Mouse (Mus musculus) kidney, embryonic 15.5 days (tissue): ENCODE measurements around the gene Epx. TPM values are rescaled to one million over a fixed set of nuclear protein-coding genes. Genes with fewer than 3 reads are reported as not detected.

Experiments
- ATAC-seq: fragments of 200-750 bp; cut with Nextera tagmentation; replicated peaks from 2 replicates; pipeline ENCODE4 v1.8.0; 2017; ENCODE audit warnings: moderate TSS enrichment; ENCODE audit not compliant: low FRiP score
- H3K27ac ChIP-seq: fragments of 300-500 bp; sonication (generic); 2 replicates; pipeline ENCODE4 v1.5.1; 2015; ENCODE audit warnings: mild to moderate bottlenecking, inconsistent platforms
- H3K27me3 ChIP-seq: fragments of 300-500 bp; sonication (generic); 2 replicates; pipeline ENCODE4 v1.6.1; 2015; ENCODE audit warnings: inconsistent platforms
- H3K36me3 ChIP-seq: fragments of 300-500 bp; sonication (generic); 2 replicates; pipeline ENCODE4 v1.6.1; 2015; ENCODE audit warnings: inconsistent platforms
- H3K4me1 ChIP-seq: fragments of 300-500 bp; sonication (generic); 2 replicates; pipeline ENCODE4 v1.6.1; 2015; ENCODE audit warnings: inconsistent platforms
- H3K4me2 ChIP-seq: fragments of 300-500 bp; sonication (generic); 2 replicates; pipeline ENCODE4 v1.6.1; 2015; ENCODE audit warnings: moderate library complexity, mild to moderate bottlenecking, inconsistent platforms
- H3K4me3 ChIP-seq: fragments of 300-500 bp; sonication (generic); replicated peaks from 2 replicates; pipeline ENCODE4 v1.5.1; 2015; ENCODE audit warnings: mild to moderate bottlenecking, inconsistent platforms
- H3K9ac ChIP-seq: fragments of 300-500 bp; sonication (generic); 2 replicates; pipeline ENCODE4 v1.6.1; 2015; ENCODE audit warnings: mild to moderate bottlenecking, inconsistent platforms
- H3K9me3 ChIP-seq: fragments of 300-500 bp; sonication (generic); replicated peaks from 2 replicates; pipeline ENCODE4 v1.6.1; 2016; ENCODE audit warnings: inconsistent platforms
- WGBS: fragments of 180-500 bp; shearing (Covaris S2); methylation state at CpG from one replicate; pipeline ENCODE4 v1.1.7; 2015; ENCODE audit warnings: mixed read lengths; 5-methylcytosine and 5-hydroxymethylcytosine counted together
- polyA plus RNA-seq: library from polyadenylated mRNA; unstranded; fragments of >200 nt; fragmentation: Nextera tagmentation; extraction: Ambion mirVana; gene quantifications from 2 replicates; pipeline ENCODE4 v1.2.1, GENCODE M21; 2015

Gene Epx
- polyA plus RNA-seq, result 0.47 and 0.53 TPM in 2 replicates

GRCm38 (mm10) chr11:87875436-87875835, at the start of gene Epx:
Epx (minus strand) TSS chr11:87875536.
- no peak for ATAC-seq
- H3K36me3 ChIP-seq, result no peaks in the 10 kb centered on the region
- H3K4me2 ChIP-seq, result no peak within 1 kb of the TSS
- no peak within 1 kb of the TSS for H3K9ac ChIP-seq
- H3K9me3 ChIP-seq, result no peaks in the 10 kb centered on the region
- no peak within 1 kb of the TSS for H3K27ac ChIP-seq
- H3K4me3 ChIP-seq, result no peak within 1 kb of the TSS
- H3K27me3 ChIP-seq, result no peaks in the 10 kb centered on the region
- WGBS, result 84% methylated on average over 6 of the region's 6 CpGs
- peaks cover 12% of the 10 kb centered on the region; the same call in 1 of the 2 replicates for H3K4me1 ChIP-seq

DNA sequence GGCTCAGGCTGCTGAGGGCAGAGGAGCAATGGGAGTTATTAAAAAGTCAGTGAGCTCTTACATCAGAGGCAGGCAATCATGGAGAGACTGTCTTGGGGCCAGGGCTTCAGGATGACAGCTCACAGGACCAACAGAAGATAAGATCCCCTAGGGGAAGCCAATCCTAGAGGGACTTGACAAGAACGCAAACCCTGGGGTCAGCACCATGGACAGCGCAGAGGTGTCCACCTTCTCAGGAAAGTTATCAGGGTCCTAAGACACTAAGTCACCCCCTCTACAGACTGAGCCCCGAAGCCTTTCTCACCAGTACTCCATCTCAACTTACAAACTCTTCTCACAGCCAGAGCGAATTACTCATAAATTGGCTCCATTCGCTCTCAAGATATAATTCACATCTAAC, 45.6 kb upstream of the Epx start, which contains the start of gene Olfr464:
Gene Olfr464 (minus strand): TSS at position 2 of the 400 bp plus-strand sequence.
- ATAC-seq, result no peak
- Histone ChIP-seq H3K9me3 (no peaks in the 10 kb centered on the region), H3K4me3 (no peak within 1 kb of the TSS), H3K4me1 (no peaks in the 10 kb centered on the region), H3K27me3 (peaks cover 4% of the 10 kb centered on the region; the same call in 1 of the 2 replicates), H3K4me2 (no peak within 1 kb of the TSS), H3K36me3 (no peaks in the 10 kb centered on the region), H3K9ac (no peak within 1 kb of the TSS), H3K27ac (no peak within 1 kb of the TSS)
- WGBS, result 34% methylated on average over 5 of the region's 5 CpGs

GRCm38 (mm10) chr11:87920301-87920700, 45.0 kb upstream of the Epx start:
- ATAC-seq, result no peak
- Histone ChIP-seq H3K27ac (no peak overlapping the region), H3K27me3 (peaks cover 4% of the 10 kb centered on the region; the same call in 1 of the 2 replicates), H3K9ac (no peak overlapping the region), H3K36me3 (no peaks in the 10 kb centered on the region), H3K4me1 (no peaks in the 10 kb centered on the region), H3K4me2 (no peak overlapping the region), H3K4me3 (no peak overlapping the region), H3K9me3 (no peaks in the 10 kb centered on the region)
- WGBS, result 68% methylated on average over 2 of the region's 2 CpGs

GRCm38 (mm10) chr11:87916005-87916404, 40.7 kb upstream of the Epx start:
- 89% methylated on average over 1 of the region's 1 CpGs for WGBS
- Histone ChIP-seq H3K4me2 (no peak overlapping the region), H3K4me1 (no peaks in the 10 kb centered on the region), H3K9ac (no peak overlapping the region), H3K36me3 (no peaks in the 10 kb centered on the region), H3K4me3 (no peak overlapping the region), H3K9me3 (no peaks in the 10 kb centered on the region), H3K27me3 (peaks cover 4% of the 10 kb centered on the region; the same call in 1 of the 2 replicates), H3K27ac (no peak overlapping the region)
- ATAC-seq, result no peak

- Histone ChIP-seq H3K4me3 (no peak overlapping the region), H3K27ac (no peak overlapping the region), H3K4me2 (no peak overlapping the region), H3K9ac (no peak overlapping the region), H3K27me3 (no peaks in the 10 kb centered on the region), H3K36me3 (no peaks in the 10 kb centered on the region), H3K9me3 (no peaks in the 10 kb centered on the region), H3K4me1 (no peaks in the 10 kb centered on the region)
- no peak for ATAC-seq
- 83% methylated on average over 3 of the region's 3 CpGs for WGBS
Observed at GRCm38 (mm10) chr11:87904331-87904730, 29.0 kb upstream of the Epx start.

DNA sequence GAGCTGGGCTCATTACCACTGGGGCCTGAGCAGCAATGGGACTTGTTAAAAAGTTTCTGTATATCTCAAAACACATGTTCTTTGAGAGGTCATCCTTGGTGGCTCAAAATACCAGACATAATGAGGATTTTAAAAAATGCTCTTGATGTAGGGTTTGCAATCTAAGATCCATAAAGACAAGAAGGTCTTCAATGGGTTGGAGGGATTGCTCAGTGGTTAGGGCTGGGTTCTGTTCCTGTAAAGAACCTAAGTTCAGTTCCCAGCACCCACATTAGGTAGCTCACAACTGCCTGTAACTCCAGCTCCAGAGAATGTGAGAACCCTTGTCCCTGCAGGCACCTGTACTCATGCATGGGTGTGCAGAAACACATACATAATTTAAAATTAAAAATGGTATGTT, 22.0 kb upstream of the Epx start, which contains the start of gene Olfr463:
Gene Olfr463 (minus strand): TSS at position 101 of the 400 bp plus-strand sequence.
- Histone ChIP-seq H3K9ac (no peak within 1 kb of the TSS), H3K27me3 (peaks cover 5% of the 10 kb centered on the region; the same call in 1 of the 2 replicates), H3K27ac (no peak within 1 kb of the TSS), H3K4me1 (no peaks in the 10 kb centered on the region), H3K36me3 (no peaks in the 10 kb centered on the region), H3K4me3 (no peak within 1 kb of the TSS), H3K9me3 (no peaks in the 10 kb centered on the region), H3K4me2 (no peak within 1 kb of the TSS)
- no peak for ATAC-seq

DNA sequence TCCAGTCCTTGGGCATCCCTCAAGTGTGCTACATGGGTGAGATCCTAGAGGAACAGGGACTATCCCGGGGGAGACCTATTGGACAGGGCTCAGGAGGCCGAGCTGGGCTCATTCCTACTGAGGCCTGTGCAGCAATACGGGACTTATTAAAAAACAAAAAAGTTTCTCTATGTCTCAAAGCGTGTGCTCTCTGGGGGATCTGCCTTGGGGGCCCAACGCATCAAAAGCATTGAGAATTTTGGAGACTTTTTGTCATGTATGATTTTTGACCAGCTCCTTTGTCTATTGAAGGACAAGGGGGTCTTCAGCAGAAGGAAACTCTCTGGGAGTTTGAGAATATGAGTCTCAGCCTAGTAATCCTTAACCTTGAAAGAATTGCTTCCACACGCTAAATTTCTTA, 16.8 kb upstream of the Epx start, which contains the start of gene Olfr462:
Gene Olfr462 (minus strand): TSS at position 101 of the 400 bp plus-strand sequence.
- ATAC-seq, result no peak
- H3K36me3 ChIP-seq, result no peaks in the 10 kb centered on the region
- 86% methylated on average over 6 of the region's 6 CpGs for WGBS

DNA sequence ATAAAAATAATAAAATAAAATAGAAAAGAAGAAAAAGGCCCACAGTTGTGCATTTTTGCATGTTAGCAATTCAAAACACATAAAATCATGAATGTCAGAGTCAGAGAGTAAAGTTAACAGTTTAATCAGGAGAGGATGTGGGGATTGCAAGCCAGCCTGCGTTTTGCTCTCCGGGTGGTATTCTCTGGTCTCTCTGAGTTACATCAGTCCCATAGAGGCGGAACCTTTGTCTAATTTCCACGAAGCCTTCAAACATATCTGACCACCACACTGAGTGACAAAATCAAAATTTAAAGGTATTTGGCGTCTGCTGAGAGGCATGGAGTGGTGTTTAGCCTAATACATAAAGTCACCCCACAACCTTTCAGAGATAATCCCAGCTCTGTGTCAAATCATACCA, 9.5 kb upstream of the Epx start:
- no peaks in the 10 kb centered on the region for H3K36me3 ChIP-seq
- no peak for ATAC-seq
- peaks cover 7% of the 10 kb centered on the region; the same call in 1 of the 2 replicates for H3K4me1 ChIP-seq
- no peak overlapping the region for H3K4me2 ChIP-seq
- no peak overlapping the region for H3K9ac ChIP-seq
- H3K4me3 ChIP-seq, result no peak overlapping the region
- H3K9me3 ChIP-seq, result no peaks in the 10 kb centered on the region
- WGBS, result 77% methylated on average over 5 of the region's 5 CpGs
- 0 out of 2 replicates have a peak, but pooled peaks cover 7% of the 10 kb centered on the region for H3K27me3 ChIP-seq
- H3K27ac ChIP-seq, result no peak overlapping the region

More for the DNA sequence above, 16.8 kb upstream of the Epx start, which contains the start of gene Olfr462:
- Histone ChIP-seq H3K4me2 (no peak within 1 kb of the TSS), H3K4me3 (no peak within 1 kb of the TSS), H3K27me3 (no peaks in the 10 kb centered on the region), H3K9ac (no peak within 1 kb of the TSS), H3K9me3 (no peaks in the 10 kb centered on the region), H3K27ac (no peak within 1 kb of the TSS), H3K4me1 (no peaks in the 10 kb centered on the region)

GRCm38 (mm10) chr11:87883493-87883892, 8.2 kb upstream of the Epx start:
- Histone ChIP-seq H3K9me3 (no peaks in the 10 kb centered on the region), H3K9ac (no peak overlapping the region), H3K27me3 (0 out of 2 replicates have a peak, but pooled peaks cover 7% of the 10 kb centered on the region), H3K4me3 (no peak overlapping the region), H3K4me1 (peaks cover 7% of the 10 kb centered on the region; the same call in 1 of the 2 replicates), H3K36me3 (no peaks in the 10 kb centered on the region), H3K27ac (no peak overlapping the region), H3K4me2 (no peak overlapping the region)
- 44% methylated on average over 5 of the region's 5 CpGs for WGBS
- no peak for ATAC-seq

GRCm38 (mm10) chr11:87881714-87882113, 6.4 kb upstream of the Epx start:
- Histone ChIP-seq H3K9ac (no peak overlapping the region), H3K4me2 (no peak overlapping the region), H3K27me3 (0 out of 2 replicates have a peak, but pooled peaks cover 7% of the 10 kb centered on the region), H3K9me3 (no peaks in the 10 kb centered on the region), H3K4me3 (no peak overlapping the region), H3K27ac (no peak overlapping the region), H3K4me1 (peaks cover 7% of the 10 kb centered on the region; the same call in 1 of the 2 replicates), H3K36me3 (no peaks in the 10 kb centered on the region)
- 66% methylated on average over 4 of the region's 4 CpGs for WGBS
- no peak for ATAC-seq

DNA sequence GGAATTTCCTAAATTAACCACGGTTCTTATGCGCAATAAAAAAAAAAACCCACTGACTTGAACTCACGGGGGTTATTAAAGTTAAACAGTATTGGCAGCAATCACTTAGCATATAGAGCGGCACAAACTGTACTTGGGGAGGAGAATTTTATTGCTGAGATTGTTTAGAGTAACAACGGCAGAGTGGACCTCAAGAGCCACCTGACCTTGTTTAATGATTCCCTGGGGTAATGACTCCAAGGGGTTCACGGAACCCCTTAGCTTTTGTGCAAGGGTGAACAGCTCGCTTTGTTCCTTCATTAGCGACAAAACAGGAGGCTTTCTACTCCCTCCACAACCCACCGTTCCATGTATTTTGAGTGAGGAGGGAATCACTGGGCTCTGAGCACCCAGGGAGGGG, 4.5 kb upstream of the Epx start:
- Histone ChIP-seq H3K27me3 (0 out of 2 replicates have a peak, but pooled peaks cover 3% of the 10 kb centered on the region), H3K9me3 (no peaks in the 10 kb centered on the region), H3K36me3 (no peaks in the 10 kb centered on the region), H3K4me3 (no peak overlapping the region), H3K9ac (no peak overlapping the region), H3K27ac (no peak overlapping the region), H3K4me2 (no peak overlapping the region), H3K4me1 (peaks cover 7% of the 10 kb centered on the region; the same call in 1 of the 2 replicates)
- 32% methylated on average over 9 of the region's 9 CpGs for WGBS
- ATAC-seq, result no peak

DNA sequence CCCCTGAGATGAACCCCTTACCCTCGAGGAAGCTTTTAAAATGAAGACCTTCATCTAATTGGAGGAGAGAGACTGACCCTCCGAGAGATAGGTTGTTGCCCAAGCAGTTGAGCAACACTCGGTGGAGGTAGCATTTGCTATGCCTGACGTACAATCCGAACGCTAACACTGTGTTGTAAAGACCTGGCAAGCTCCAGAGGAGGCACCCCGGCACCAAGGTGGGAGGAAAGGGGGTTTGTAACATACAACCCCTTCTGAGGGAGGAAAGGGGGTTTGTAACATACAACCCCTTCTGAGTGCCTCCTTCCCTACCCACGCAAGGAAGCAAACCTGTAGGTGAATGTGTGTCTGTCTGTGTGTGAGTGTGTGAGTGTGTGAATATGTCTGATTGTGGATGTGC, 3.6 kb downstream of the Epx start:
- Histone ChIP-seq H3K27ac (no peak overlapping the region), H3K36me3 (no peaks in the 10 kb centered on the region), H3K4me3 (no peak overlapping the region), H3K27me3 (no peaks in the 10 kb centered on the region), H3K9me3 (no peaks in the 10 kb centered on the region), H3K4me1 (0 out of 2 replicates have a peak, but pooled peaks cover 8% of the 10 kb centered on the region), H3K9ac (no peak overlapping the region), H3K4me2 (no peak overlapping the region)
- no peak for ATAC-seq
- WGBS, result 35% methylated on average over 8 of the region's 8 CpGs

DNA sequence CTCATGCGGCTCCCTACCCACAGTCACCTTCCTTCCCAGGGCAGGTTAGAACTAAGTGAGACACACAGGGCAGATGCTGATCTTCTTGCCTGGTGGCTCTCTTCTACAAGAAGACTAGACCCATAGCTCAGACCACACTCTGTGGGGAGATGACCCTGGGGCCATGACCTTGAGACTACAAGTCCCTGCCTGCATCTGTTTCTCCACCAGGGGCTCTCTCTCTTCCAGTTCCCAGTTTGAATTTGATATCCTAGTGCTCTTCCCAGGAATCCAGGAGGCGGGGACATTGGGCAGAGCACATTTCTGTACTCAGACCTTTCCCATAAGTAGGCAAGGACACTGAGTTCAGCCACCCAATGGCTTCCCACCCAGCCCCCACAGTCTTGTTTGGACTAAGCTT, 5.2 kb downstream of the Epx start:
- Histone ChIP-seq H3K9me3 (no peaks in the 10 kb centered on the region), H3K36me3 (no peaks in the 10 kb centered on the region), H3K9ac (no peak overlapping the region), H3K4me1 (0 out of 2 replicates have a peak, but pooled peaks cover 8% of the 10 kb centered on the region), H3K27me3 (no peaks in the 10 kb centered on the region), H3K4me2 (no peak overlapping the region), H3K4me3 (no peak overlapping the region), H3K27ac (no peak overlapping the region)
- no peak for ATAC-seq
- 79% methylated on average over 2 of the region's 2 CpGs for WGBS
